Mouse (Mus musculus) embryonic stem cell, embryonic (primary cell): ENCODE results near the gene Trak1.

Source experiments
- CTCF ChIA-PET, 4 experiments: fragments of 300-600 bp in 2 of 4; fragments of 350-600 bp in 2 of 4; sonication (Branson Sonifier 250); formaldehyde crosslinking; loops; one replicate each; lab custom pipeline; 2022; ENCODE audit warnings: inconsistent platforms in 2 of 4; lab: Charles Lee
- POLR2A ChIA-PET, 4 experiments: fragments of 300-600 bp in 2 of 4; fragments of 350-600 bp in 2 of 4; sonication (Branson Sonifier 250); formaldehyde crosslinking; loops; one replicate each; lab custom pipeline; 2022; ENCODE audit warnings: antibody characterized with exemption in 4 of 4, inconsistent platforms in 1 of 4; lab: Charles Lee

Gene Trak1

GRCm38 (mm10) chr9:121424281-121425164 lies 127.2 kb downstream of the Trak1 start:
- CTCF ChIA-PET, result no interaction called here
- POLR2A ChIA-PET, result interaction anchor here in 1 of 4 experiments (1.6 kb wide), 1 partner anchor 13 kb away, joined by 3 read pairs; no protein-coding TSS in a partner anchor

- POLR2A ChIA-PET, result interaction anchor here in 3 of 4 experiments (0.6 to 2.0 kb wide), 5 partner anchors 10 to 192 kb away, joined by 3 to 6 read pairs (median 3); no protein-coding TSS in a partner anchor
These were observed 129.1 kb downstream of the Trak1 start for GRCm38 (mm10) chr9:121426451-121426850.

GRCm38 (mm10) chr9:121426902-121427301 lies 129.6 kb downstream of the Trak1 start:
- ChIA-PET POLR2A (interaction anchor here in 3 of 4 experiments (0.6 to 2.0 kb wide), 4 partner anchors 10 to 192 kb away, joined by 3 to 6 read pairs (median 4); no protein-coding TSS in a partner anchor), CTCF (interaction anchor here in 2 of 4 experiments (0.8 to 1.4 kb wide), 4 partner anchors 32 to 84 kb away, joined by 3 to 5 read pairs (median 4); no protein-coding TSS in a partner anchor)

More at GRCm38 (mm10) chr9:121426451-121426850, 129.1 kb downstream of the Trak1 start:
- CTCF ChIA-PET, result interaction anchor here in 2 of 4 experiments (0.5 to 1.2 kb wide), 3 partner anchors 13 to 34 kb away, joined by 3 to 5 read pairs (median 4); no protein-coding TSS in a partner anchor

- CTCF ChIA-PET, result interaction anchor here in 1 of 4 experiments (0.6 to 1.1 kb wide), 2 partner anchors 37 to 91 kb away, joined by 3 to 4 read pairs; no protein-coding TSS in a partner anchor
- POLR2A ChIA-PET, result interaction anchor here in 1 of 4 experiments (1.6 to 2.3 kb wide), 2 partner anchors 13 to 23 kb away, joined by 4 to 9 read pairs; no protein-coding TSS in a partner anchor
These were observed 132.3 kb downstream of the Trak1 start for GRCm38 (mm10) chr9:121429592-121429991.

GRCm38 (mm10) chr9:121430379-121430778 lies 133.1 kb downstream of the Trak1 start:
- POLR2A ChIA-PET, result interaction anchor here in 2 of 4 experiments (0.8 to 2.3 kb wide), 3 partner anchors 13 to 27 kb away, joined by 3 to 9 read pairs (median 4); no protein-coding TSS in a partner anchor

GRCm38 (mm10) chr9:121433745-121434528 lies 136.6 kb downstream of the Trak1 start:
- ChIA-PET POLR2A (interaction anchor here in 2 of 4 experiments (0.9 to 1.2 kb wide), 2 partner anchors 31 to 78 kb away, joined by 3 read pairs; no protein-coding TSS in a partner anchor), CTCF (interaction anchor here in 2 of 4 experiments (0.7 to 2.6 kb wide), 2 partner anchors 41 to 44 kb away, joined by 7 to 9 read pairs; no protein-coding TSS in a partner anchor)

More at GRCm38 (mm10) chr9:121430379-121430778, 133.1 kb downstream of the Trak1 start:
- CTCF ChIA-PET, result interaction anchor here in 1 of 4 experiments (1.1 kb wide), 1 partner anchor 38 kb away, joined by 3 read pairs; no protein-coding TSS in a partner anchor

GRCm38 (mm10) chr9:121435332-121435956 lies 138.1 kb downstream of the Trak1 start:
- POLR2A ChIA-PET, result interaction anchor here in 1 of 4 experiments (0.9 to 1.2 kb wide), 2 partner anchors 9 to 79 kb away, joined by 3 read pairs; no protein-coding TSS in a partner anchor

GRCm38 (mm10) chr9:121436501-121436900 lies 139.2 kb downstream of the Trak1 start:
- CTCF ChIA-PET, result interaction anchor here in 1 of 4 experiments (1.2 to 1.4 kb wide), 2 partner anchors 16 to 44 kb away, joined by 3 to 5 read pairs; no protein-coding TSS in a partner anchor
- POLR2A ChIA-PET, result no interaction called here

More at GRCm38 (mm10) chr9:121435332-121435956, 138.1 kb downstream of the Trak1 start:
- CTCF ChIA-PET, result interaction anchor here in 1 of 4 experiments (1.1 kb wide), 1 partner anchor 10 kb away, joined by 4 read pairs; no protein-coding TSS in a partner anchor

GRCm38 (mm10) chr9:121442145-121442544 lies 144.8 kb downstream of the Trak1 start:
- CTCF ChIA-PET, result interaction anchor here in 1 of 4 experiments (2.8 kb wide), 1 partner anchor 50 kb away, joined by 27 read pairs; no protein-coding TSS in a partner anchor
- POLR2A ChIA-PET, result interaction anchor here in 3 of 4 experiments (0.8 to 2.1 kb wide), 5 partner anchors 11 to 22 kb away, joined by 3 to 9 read pairs (median 4); no protein-coding TSS in a partner anchor

- POLR2A ChIA-PET, result interaction anchor here in 3 of 4 experiments (0.6 to 2.1 kb wide), 27 partner anchors 9 to 730 kb away, joined by 3 to 9 read pairs (median 4); no protein-coding TSS in a partner anchor
These were observed 146.5 kb downstream of the Trak1 start for GRCm38 (mm10) chr9:121443696-121444366.

GRCm38 (mm10) chr9:121444367-121444707 lies 147.0 kb downstream of the Trak1 start:
- ChIA-PET POLR2A (interaction anchor here in 3 of 4 experiments (0.6 to 2.1 kb wide), 6 partner anchors 9 to 729 kb away, joined by 3 to 9 read pairs (median 3); no protein-coding TSS in a partner anchor), CTCF (interaction anchor here in 3 of 4 experiments (0.6 to 2.8 kb wide), 10 partner anchors 8 to 338 kb away, joined by 3 to 27 read pairs (median 4); no protein-coding TSS in a partner anchor)

More at GRCm38 (mm10) chr9:121443696-121444366, 146.5 kb downstream of the Trak1 start:
- CTCF ChIA-PET, result interaction anchor here (0.6 to 2.8 kb wide), 17 partner anchors 9 to 512 kb away, joined by 3 to 27 read pairs (median 4); no protein-coding TSS in a partner anchor

- ChIA-PET CTCF (interaction anchor here in 2 of 4 experiments (0.6 to 2.0 kb wide), 4 partner anchors 10 to 61 kb away, joined by 3 to 5 read pairs (median 4); no protein-coding TSS in a partner anchor), POLR2A (interaction anchor here in 1 of 4 experiments (1.1 kb wide), 1 partner anchor 23 kb away, joined by 5 read pairs; no protein-coding TSS in a partner anchor)
These were observed 148.1 kb downstream of the Trak1 start for GRCm38 (mm10) chr9:121445364-121445763.

GRCm38 (mm10) chr9:121446431-121446831 lies 149.1 kb downstream of the Trak1 start:
- ChIA-PET POLR2A (no interaction called here), CTCF (no interaction called here)

- POLR2A ChIA-PET, result interaction anchor here in 2 of 4 experiments (0.7 to 1.6 kb wide), 10 partner anchors 8 to 467 kb away, joined by 3 to 7 read pairs (median 3); no protein-coding TSS in a partner anchor
- CTCF ChIA-PET, result interaction anchor here in 3 of 4 experiments (0.6 to 1.4 kb wide), 11 partner anchors 9 to 1169 kb away, joined by 3 to 7 read pairs (median 4); no protein-coding TSS in a partner anchor
These were observed 155.1 kb downstream of the Trak1 start for GRCm38 (mm10) chr9:121452342-121452942.

- CTCF ChIA-PET, result interaction anchor here in 2 of 4 experiments (0.6 kb wide), 2 partner anchors 12 to 919 kb away, joined by 3 to 10 read pairs; no protein-coding TSS in a partner anchor
- POLR2A ChIA-PET, result interaction anchor here in 1 of 4 experiments (1.1 to 1.5 kb wide), 2 partner anchors 11 to 19 kb away, joined by 3 to 4 read pairs; no protein-coding TSS in a partner anchor
These were observed 157.6 kb downstream of the Trak1 start for GRCm38 (mm10) chr9:121454891-121455290.
